Mouse (Mus musculus) stomach, postnatal 0 days (tissue): Measurements from ENCODE around the gene Rabepk. TPM values are rescaled to one million over a fixed set of nuclear protein-coding genes. Genes with fewer than 3 reads are reported as not detected.
"Not testable (repeated sequence)": the region's sequence is repeated elsewhere in the genome, so short reads cannot be mapped to it uniquely, and the experiment has no call there.

ENCODE experiments used
- ATAC-seq: fragments of 200-750 bp; cut with Nextera tagmentation; 2 replicates; pipeline ENCODE4 v1.8.0; 2017; ENCODE audit not compliant: low FRiP score, low TSS enrichment
- DNase-seq: peaks from one replicate; pipeline ENCODE4 v3.0.0-alpha.2; 2016; ENCODE audit warnings: low spot score
- H3K27ac ChIP-seq: fragments of 300-500 bp; sonication (generic); replicated peaks from 2 replicates; pipeline ENCODE4 v1.5.1; 2014; ENCODE audit warnings: mild to moderate bottlenecking, control low read depth
- H3K27me3 ChIP-seq: fragments of 300-500 bp; sonication (generic); 2 replicates; pipeline ENCODE4 v1.6.1; 2014; ENCODE audit warnings: low read length; ENCODE audit not compliant: control insufficient read depth, insufficient read depth
- H3K36me3 ChIP-seq: fragments of 300-500 bp; sonication (generic); 2 replicates; pipeline ENCODE4 v1.6.1; 2014; ENCODE audit warnings: low read length, mixed read lengths; ENCODE audit not compliant: control insufficient read depth, insufficient read depth
- H3K4me1 ChIP-seq: fragments of 300-500 bp; sonication (generic); replicated peaks from 2 replicates; pipeline ENCODE4 v1.6.1; 2014; ENCODE audit warnings: antibody characterized with exemption; ENCODE audit not compliant: control insufficient read depth, insufficient read depth
- H3K4me2 ChIP-seq: fragments of 300-500 bp; sonication (generic); replicated peaks from 2 replicates; pipeline ENCODE4 v1.6.1; 2014; ENCODE audit warnings: low read depth, mild to moderate bottlenecking, control low read depth, moderate library complexity
- H3K4me3 ChIP-seq: fragments of 300-500 bp; sonication (generic); 2 replicates; pipeline ENCODE4 v1.5.1; 2014; ENCODE audit warnings: low read depth, low read length, control low read depth
- H3K9ac ChIP-seq: fragments of 300-500 bp; sonication (generic); 2 replicates; pipeline ENCODE4 v1.6.1; 2014; ENCODE audit warnings: mild to moderate bottlenecking, low read length, control low read depth, mixed read lengths
- H3K9me3 ChIP-seq: fragments of 300-500 bp; sonication (generic); 2 replicates; pipeline ENCODE4 v1.6.1; 2016; ENCODE audit warnings: low read length; ENCODE audit not compliant: control insufficient read depth
- CTCF ChIP-seq: IDR thresholded peaks from 2 replicates; pipeline ENCODE4 v1.5.1; 2016; ENCODE audit warnings: antibody characterized with exemption, low read depth, mild to moderate bottlenecking, moderate library complexity
- EP300 ChIP-seq: optimal IDR thresholded peaks from 2 replicates; pipeline ENCODE3; 2016; ENCODE audit warnings: antibody characterized with exemption
- WGBS: fragments of 180-500 bp; shearing (Covaris S2); extraction: QIAGEN DNeasy Blood & Tissue Kit; methylation state at CpG from one replicate; pipeline ENCODE4 v1.1.7; 2014; 5-methylcytosine and 5-hydroxymethylcytosine counted together
- polyA plus RNA-seq: library from polyadenylated mRNA; unstranded; fragments of >200 nt; fragmentation: Nextera tagmentation; extraction: Ambion mirVana; gene quantifications from 2 replicates; pipeline ENCODE4 v1.2.1, GENCODE M21; 2015

Rabepk gene
- polyA plus RNA-seq, 1 experiment from 2014 or later, result 24.6 TPM

DNA sequence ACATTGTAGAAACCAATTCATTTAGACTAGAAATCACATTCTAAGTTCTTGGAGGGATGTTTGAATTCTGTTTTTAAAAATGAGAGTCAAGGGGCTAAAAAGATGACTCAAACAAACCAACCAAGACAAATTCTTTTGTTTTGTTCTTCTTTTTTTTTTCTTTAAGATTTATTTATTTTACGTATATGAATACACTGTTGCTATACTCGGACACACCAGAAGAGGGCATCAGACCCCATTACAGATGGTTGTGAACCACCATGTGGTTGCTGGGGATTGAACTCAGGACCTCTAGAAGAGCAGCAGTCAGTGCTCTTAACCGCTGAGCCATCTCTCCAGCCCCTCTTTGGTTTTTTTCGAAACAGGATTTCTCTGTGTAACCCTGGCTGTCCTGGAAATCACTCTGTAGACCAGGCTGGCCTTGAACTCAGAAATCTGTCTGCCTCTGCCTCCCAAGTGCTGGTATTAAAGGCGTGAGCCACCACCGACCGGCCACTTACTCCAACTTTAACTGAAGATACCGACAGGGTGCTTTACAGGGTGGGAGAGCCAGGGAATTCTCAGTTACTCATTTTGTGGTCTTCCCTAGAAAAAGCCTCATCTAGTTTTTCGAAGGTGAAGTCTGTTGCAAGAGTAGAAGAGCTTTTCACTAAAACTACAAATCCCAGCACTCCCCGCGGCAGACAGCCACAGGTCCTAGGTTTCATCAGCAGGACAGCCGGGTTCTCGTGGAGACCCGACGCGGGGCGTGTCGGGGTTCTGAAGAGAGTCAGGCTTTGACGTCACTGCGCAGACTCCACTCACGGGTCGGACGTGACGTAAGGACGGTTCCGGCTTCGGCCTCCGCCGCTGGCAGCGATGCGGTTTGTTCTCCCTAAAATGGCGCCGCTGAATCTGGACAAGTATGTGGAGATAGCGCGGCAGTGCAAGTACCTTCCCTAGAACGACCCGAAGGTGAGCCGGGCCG lies 2.1 kb upstream of the Rabepk start:
- Histone ChIP-seq H3K4me3 (peak overlapping the region; percentile 65), H3K9ac (peak overlapping the region; percentile 84), H3K9me3 (no peaks in the 10 kb centered on the region), H3K36me3 (no peaks in the 10 kb centered on the region; the same call in 1 of the 2 replicates), H3K4me1 (no peaks in the 10 kb centered on the region), H3K4me2 (peak overlapping the region; percentile 55; the same call in 1 of the 2 replicates), H3K27me3 (no peaks in the 10 kb centered on the region), H3K27ac (peak overlapping the region; percentile 93)
- no peak for TF ChIP-seq EP300
- TF ChIP-seq CTCF, result peak; percentile 37
- DNase-seq (peak; percentile 98), ATAC-seq (peak; percentile 97)
- 5% methylated on average over 39 of the region's 39 CpGs for whole genome bisulfite sequencing

DNA sequence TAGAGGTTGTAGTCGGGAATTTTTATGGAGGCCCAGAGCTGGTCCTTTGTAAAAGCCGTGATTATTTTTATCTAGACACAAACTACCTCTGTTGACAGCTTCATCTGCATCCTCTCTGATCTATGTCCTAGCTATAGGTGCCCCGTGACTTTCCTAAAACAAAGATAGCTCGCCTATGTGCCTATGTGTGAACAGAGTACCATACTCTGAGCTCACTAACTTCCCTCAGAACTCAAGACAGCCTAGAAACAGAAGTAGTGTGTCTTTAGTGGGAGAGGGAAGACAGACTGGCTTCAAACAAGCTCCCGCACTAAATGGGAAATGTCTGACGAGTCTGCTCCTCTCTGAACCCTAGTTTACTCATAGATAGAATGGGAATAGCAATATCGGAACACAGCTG lies 659 bp upstream of the Rabepk start:
- Histone ChIP-seq H3K4me3 (no peak overlapping the region), H3K27ac (peak overlapping the region; percentile 85), H3K9ac (no peak overlapping the region), H3K36me3 (no peaks in the 10 kb centered on the region), H3K9me3 (no peaks in the 10 kb centered on the region), H3K4me2 (peak overlapping the region; percentile 85), H3K27me3 (no peaks in the 10 kb centered on the region), H3K4me1 (no peaks in the 10 kb centered on the region)
- no peak for ATAC-seq
- DNase-seq, result no peak
- TF ChIP-seq CTCF (no peak), EP300 (no peak)
- WGBS, result 76% methylated on average over 7 of the region's 7 CpGs

GRCm38 (mm10) chr2:34795426-34795825 lies 4.3 kb downstream of the Rabepk start:
- Histone ChIP-seq H3K4me1 (no peaks in the 10 kb centered on the region), H3K9me3 (no peaks in the 10 kb centered on the region), H3K36me3 (0 out of 2 replicates have a peak, but pooled peaks cover 5% of the 10 kb centered on the region), H3K27me3 (no peaks in the 10 kb centered on the region), H3K4me2 (no peak overlapping the region), H3K4me3 (no peak overlapping the region), H3K9ac (no peak overlapping the region), H3K27ac (no peak overlapping the region)
- DNase-seq, result no peak
- no peak for ATAC-seq
- 84% methylated on average over 7 of the region's 7 CpGs for WGBS
- TF ChIP-seq EP300, result no peak
- no peak for TF ChIP-seq CTCF

DNA sequence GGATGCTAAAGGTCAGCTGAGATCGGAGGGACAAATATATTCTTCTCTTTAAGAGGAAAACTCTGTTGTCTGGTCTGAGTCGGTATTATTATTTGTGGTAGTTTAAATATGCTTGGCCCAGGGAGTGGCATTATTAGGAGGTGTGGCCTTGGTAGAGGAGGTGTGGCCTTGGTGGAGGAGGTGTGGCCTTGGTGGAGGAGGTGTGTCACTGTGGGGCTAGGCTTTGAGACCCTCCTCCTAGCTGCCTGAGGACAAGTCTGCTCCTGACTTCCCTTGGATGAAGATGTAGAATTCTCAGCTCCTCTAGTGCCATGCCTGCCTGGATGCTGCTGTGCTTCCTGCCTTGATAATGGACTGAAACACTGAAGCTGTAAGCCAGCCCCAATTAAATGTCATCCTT lies 5.2 kb downstream of the Rabepk start:
- Histone ChIP-seq H3K4me3 (no peak overlapping the region), H3K9ac (no peak overlapping the region), H3K9me3 (no peaks in the 10 kb centered on the region), H3K4me1 (no peaks in the 10 kb centered on the region), H3K4me2 (no peak overlapping the region), H3K27ac (no peak overlapping the region), H3K27me3 (no peaks in the 10 kb centered on the region), H3K36me3 (0 out of 2 replicates have a peak, but pooled peaks cover 5% of the 10 kb centered on the region)
- DNase-seq, result no peak
- 94% methylated on average over 2 of the region's 2 CpGs for WGBS
- ATAC-seq, result no peak
- no peak for TF ChIP-seq EP300
- no peak for TF ChIP-seq CTCF

- not testable (repeated sequence) for H3K27me3 ChIP-seq, H3K9me3 ChIP-seq, H3K4me2 ChIP-seq, ATAC-seq, DNase-seq, H3K36me3 ChIP-seq, H3K4me1 ChIP-seq, H3K4me3 ChIP-seq, H3K9ac ChIP-seq, H3K27ac ChIP-seq
- TF ChIP-seq CTCF, result peak; percentile 21; the same call in 1 of the 2 replicates
- 95% methylated on average over 2 of the region's 2 CpGs for WGBS
Observed at GRCm38 (mm10) chr2:34792543-34792942, 7.2 kb downstream of the Rabepk start.

GRCm38 (mm10) chr2:34790282-34790681 lies 9.4 kb downstream of the Rabepk start:
- no peak for TF ChIP-seq EP300
- no peak for TF ChIP-seq CTCF
- DNase-seq, result no peak
- peaks cover 8% of the 10 kb centered on the region; the same call in 1 of the 2 replicates for H3K36me3 ChIP-seq
- H3K4me3 ChIP-seq, result no peak overlapping the region
- ATAC-seq, result no peak
- H3K9ac ChIP-seq, result no peak overlapping the region
- H3K27ac ChIP-seq, result no peak overlapping the region
- no peaks in the 10 kb centered on the region for H3K9me3 ChIP-seq
- 93% methylated on average over 8 of the region's 8 CpGs for WGBS
- no peaks in the 10 kb centered on the region for H3K4me1 ChIP-seq
- H3K4me2 ChIP-seq, result no peak overlapping the region
- no peaks in the 10 kb centered on the region for H3K27me3 ChIP-seq
